Comparison of ENCODE assay signal across 7 mouse cellular contexts in the genomic region with DNA sequence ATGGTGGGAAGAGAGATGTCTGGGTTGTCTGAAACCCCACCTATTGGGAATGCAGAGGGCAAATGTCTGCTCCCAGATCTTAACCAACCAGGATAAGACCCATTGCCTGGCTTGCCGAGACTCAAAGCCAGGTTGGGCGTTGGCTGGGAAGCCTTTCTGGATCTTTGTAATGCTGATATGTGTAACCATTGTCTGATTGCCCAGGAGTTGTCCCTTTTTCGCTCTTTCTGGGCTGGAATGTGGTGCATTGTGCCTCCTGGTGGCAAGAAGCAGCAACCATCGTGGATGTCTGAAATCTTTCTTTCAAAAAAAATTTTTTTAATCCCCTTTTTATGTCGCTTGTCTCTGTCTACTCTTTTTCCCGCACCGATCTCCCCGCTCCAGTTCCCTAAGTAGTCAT. TPM values are rescaled to one million over a fixed set of nuclear protein-coding genes. Genes with fewer than 3 reads are reported as not detected.
DNase-seq lines count a peak whose midpoint lies in the region; ATAC-seq and TF ChIP-seq lines count a peak whose summit lies in the region.

No protein-coding gene starts in this region.

- H3K4me2 ChIP-seq in heart, embryonic 16.5 days (ENCODE audit: low read depth, low read length), result peak overlapping the region; percentile 61
- peak overlapping the region; percentile 68 for H3K4me2 ChIP-seq in lung, embryonic 14.5 days

- H3K79me2 ChIP-seq in MEL (ENCODE audit: control insufficient read depth, insufficient read depth, low read length, poor library complexity), result no peaks in the 10 kb centered on the region

- H3K4me1 ChIP-seq in MEL (ENCODE audit: control insufficient read depth in 1 of 2, insufficient read depth in 2 of 2, low read length in 2 of 2), result no peaks in the 10 kb centered on the region
- peaks cover 26% of the 10 kb centered on the region for H3K4me1 ChIP-seq in forebrain, embryonic 10.5 days
- peaks cover 16% of the 10 kb centered on the region for H3K4me1 ChIP-seq in heart, embryonic 16.5 days (ENCODE audit: control insufficient read depth, insufficient read depth, low read length)
- H3K4me1 ChIP-seq in lung, embryonic 14.5 days (ENCODE audit: insufficient read depth), result peaks cover 4% of the 10 kb centered on the region; the same call in 1 of the 2 replicates

- no peaks in the 10 kb centered on the region for H3K36me3 ChIP-seq in MEL (ENCODE audit: control insufficient read depth in 1 of 2, insufficient read depth in 2 of 2, low read length in 2 of 2)
- no peaks in the 10 kb centered on the region for H3K36me3 ChIP-seq in forebrain, embryonic 10.5 days (replicated peaks)
- no peaks in the 10 kb centered on the region for H3K36me3 ChIP-seq in heart, embryonic 16.5 days (ENCODE audit: control insufficient read depth, insufficient read depth)
- no peaks in the 10 kb centered on the region for H3K36me3 ChIP-seq in lung, embryonic 14.5 days (ENCODE audit: insufficient read depth)

- H3K4me3 ChIP-seq in MEL (ENCODE audit: control insufficient read depth in 1 of 2, insufficient read depth in 1 of 2, low read depth in 2 of 2, low read length in 2 of 2), result peak overlapping the region; percentile 75 to 87
- peak overlapping the region; percentile 50 for H3K4me3 ChIP-seq in forebrain, embryonic 10.5 days
- H3K4me3 ChIP-seq in heart, embryonic 16.5 days (ENCODE audit: low read length), result peak overlapping the region; percentile 54
- no peak overlapping the region for H3K4me3 ChIP-seq in lung, embryonic 14.5 days (ENCODE audit: low read depth, low read length)

- peaks cover 0 to 2% of the 10 kb centered on the region in 2 experiments; a peak in 1 of 4 replicates for H3K27me3 ChIP-seq in MEL (ENCODE audit: control insufficient read depth in 1 of 2, insufficient read depth in 2 of 2, low read length in 2 of 2)
- no peaks in the 10 kb centered on the region for H3K27me3 ChIP-seq in forebrain, embryonic 10.5 days (ENCODE audit: poor library complexity, severe bottlenecking)
- H3K27me3 ChIP-seq in heart, embryonic 16.5 days (ENCODE audit: control insufficient read depth, insufficient read depth, low read length), result no peaks in the 10 kb centered on the region
- no peaks in the 10 kb centered on the region for H3K27me3 ChIP-seq in lung, embryonic 14.5 days (ENCODE audit: insufficient read depth, low read length)

- peak; percentile 90 for TF ChIP-seq RAD21 in MEL (IDR thresholded peaks at IDR 0.05; ENCODE audit: low read depth, low read length)

- DNase-seq in MEL (ENCODE audit: low read depth, low spot score), result peak; percentile 74
- DNase-seq in brain, adult 2 months (ENCODE audit: low read depth, low spot score), result peak; percentile 75
- peak; percentile 48 for DNase-seq in forebrain, embryonic 10.5 days (ENCODE audit: extremely low spot score, low spot score)
- peak; percentile 64 for DNase-seq in kidney, postnatal 14 days
- DNase-seq in lung, embryonic 14.5 days, result peak; percentile 87

- TF ChIP-seq CTCF in MEL (IDR thresholded peaks at IDR 0.05 in 2 of 3, conservative IDR thresholded peaks at IDR 0.05 in 1 of 3; ENCODE audit: control insufficient read depth in 1 of 3, insufficient read depth in 1 of 3, low read depth in 2 of 3, low read length in 3 of 3, poor library complexity in 1 of 3, severe bottlenecking in 1 of 3), result peak; percentile 81 to 89 (median 81)
- peak; percentile 86 for TF ChIP-seq CTCF in lung, embryonic 14.5 days (IDR thresholded peaks at IDR 0.05; ENCODE audit: low read depth)

- no peak; a peak in 1 of 4 replicates for TF ChIP-seq EP300 in MEL (IDR thresholded peaks at IDR 0.05; ENCODE audit: low read depth in 1 of 2, low read length in 2 of 2)

- H3K9ac ChIP-seq in MEL (ENCODE audit: control insufficient read depth, low read depth, low read length, poor library complexity, severe bottlenecking), result peak overlapping the region; percentile 58
- peak overlapping the region; percentile 62; the same call in 1 of the 2 replicates for H3K9ac ChIP-seq in heart, embryonic 16.5 days (ENCODE audit: low read length)
- no peak overlapping the region for H3K9ac ChIP-seq in lung, embryonic 14.5 days

- no peaks in the 10 kb centered on the region for H3K9me3 ChIP-seq in MEL (replicated peaks; ENCODE audit: insufficient read depth, low read length)
- no peaks in the 10 kb centered on the region for H3K9me3 ChIP-seq in forebrain, embryonic 10.5 days
- no peaks in the 10 kb centered on the region for H3K9me3 ChIP-seq in heart, embryonic 16.5 days (replicated peaks; ENCODE audit: control insufficient read depth, low read length)
- no peaks in the 10 kb centered on the region for H3K9me3 ChIP-seq in lung, embryonic 14.5 days (ENCODE audit: low read depth, low read length)

- no peak overlapping the region for H3K27ac ChIP-seq in MEL (ENCODE audit: control insufficient read depth, low read depth, low read length)
- 0 out of 2 replicates have a peak overlapping the region, but pooled peaks have one; percentile 1 for H3K27ac ChIP-seq in forebrain, embryonic 10.5 days
- H3K27ac ChIP-seq in heart, embryonic 16.5 days (ENCODE audit: low read length), result peak overlapping the region; percentile 58
- H3K27ac ChIP-seq in lung, embryonic 14.5 days (ENCODE audit: low read depth), result no peak overlapping the region

- no peak for TF ChIP-seq POLR2A in MEL (IDR thresholded peaks at IDR 0.05; ENCODE audit: control insufficient read depth in 1 of 2, insufficient read depth in 1 of 2, low read depth in 1 of 2, low read length in 2 of 2, poor library complexity in 1 of 2)

- no peak for ATAC-seq in heart, embryonic 16.5 days (replicated peaks; ENCODE audit: extremely low read depth, insufficient read depth, low FRiP score)
- ATAC-seq in lung, embryonic 14.5 days (ENCODE audit: insufficient read depth), result no peak
- peak; percentile 59; the same call in 1 of the 2 replicates for ATAC-seq in neutrophil, adult 5-6 weeks (ENCODE audit: extremely low read depth, insufficient number of reproducible peaks, low FRiP score, poor library complexity, severe bottlenecking)

- 13% methylated on average over 8 of the region's 8 CpGs for WGBS in forebrain, embryonic 10.5 days
- 17% methylated on average over 8 of the region's 8 CpGs for WGBS in heart, embryonic 16.5 days
- 17% methylated on average over 8 of the region's 8 CpGs for WGBS in lung, embryonic 14.5 days

TF ChIP-seq in MEL, 35 proteins besides CTCF, POLR2A, EP300 and RAD21 (continues in another document):
- TF ChIP-seq ZMIZ1 (IDR thresholded peaks at IDR 0.05; ENCODE audit: low read depth, low read length), result no peak
- TF ChIP-seq JUND (IDR thresholded peaks at IDR 0.05; ENCODE audit: low read depth, low read length), result no peak
- TF ChIP-seq RCOR1 (IDR thresholded peaks at IDR 0.05; ENCODE audit: low read depth, low read length), result no peak
- TF ChIP-seq USF2 (IDR thresholded peaks at IDR 0.05; ENCODE audit: borderline replicate concordance in 1 of 2, insufficient read depth in 1 of 2, low read depth in 1 of 2, low read length in 2 of 2), result no peak
- TF ChIP-seq ZNF384 (IDR thresholded peaks at IDR 0.05; ENCODE audit: low read depth, low read length), result peak; percentile 82
- TF ChIP-seq SMC3 (IDR thresholded peaks at IDR 0.05; ENCODE audit: low read depth, low read length), result peak; percentile 93
- no peak for TF ChIP-seq USF1 (IDR thresholded peaks at IDR 0.05; ENCODE audit: low read depth, low read length)
- no peak for TF ChIP-seq KAT2A (conservative IDR thresholded peaks at IDR 0.05; ENCODE audit: low read depth, low read length)
- no peak for TF ChIP-seq UBTF (IDR thresholded peaks at IDR 0.05; ENCODE audit: borderline replicate concordance, insufficient read depth, low read depth, low read length)
- no peak for TF ChIP-seq E2F4 (IDR thresholded peaks at IDR 0.05; ENCODE audit: borderline replicate concordance, low read depth, low read length)
- TF ChIP-seq POLR2AphosphoS2 (IDR thresholded peaks at IDR 0.05; ENCODE audit: low read length), result no peak
- TF ChIP-seq MAZ (IDR thresholded peaks at IDR 0.05; ENCODE audit: low read depth, low read length), result 0 out of 2 replicates have a peak, but pooled peaks have one; percentile 34
- TF ChIP-seq ZC3H11A (IDR thresholded peaks at IDR 0.05; ENCODE audit: low read depth, low read length), result peak; percentile 75
- no peak for TF ChIP-seq SIN3A (IDR thresholded peaks at IDR 0.05; ENCODE audit: low read length)
- no peak for TF ChIP-seq TCF12 (IDR thresholded peaks at IDR 0.05; ENCODE audit: low read depth, low read length)
- no peak for TF ChIP-seq GATA1 (IDR thresholded peaks at IDR 0.05; ENCODE audit: low read depth, low read length)
- TF ChIP-seq POLR2AphosphoS5 (IDR thresholded peaks at IDR 0.05; ENCODE audit: borderline replicate concordance, low read depth, low read length), result no peak
- TF ChIP-seq NRF1 (IDR thresholded peaks at IDR 0.05; ENCODE audit: insufficient read depth, low read depth, low read length, poor library complexity, severe bottlenecking), result no peak
- no peak for TF ChIP-seq BHLHE40 (IDR thresholded peaks at IDR 0.05; ENCODE audit: borderline replicate concordance, low read depth, low read length)
- 0 out of 2 replicates have a peak, but pooled peaks have one; percentile 20 for TF ChIP-seq MXI1 (IDR thresholded peaks at IDR 0.05; ENCODE audit: low read depth, low read length)
- TF ChIP-seq GABPA (IDR thresholded peaks at IDR 0.05; ENCODE audit: low read depth, low read length), result no peak
- no peak for TF ChIP-seq CHD1 (IDR thresholded peaks at IDR 0.05; ENCODE audit: low read depth, low read length)
- TF ChIP-seq HCFC1 (IDR thresholded peaks at IDR 0.05; ENCODE audit: low read depth, low read length), result no peak
- TF ChIP-seq MAFK (IDR thresholded peaks at IDR 0.05; ENCODE audit: borderline replicate concordance, low read depth, low read length), result no peak
- TF ChIP-seq MYB (IDR thresholded peaks at IDR 0.05; ENCODE audit: low read depth, low read length), result no peak
- TF ChIP-seq ETS1 (IDR thresholded peaks at IDR 0.05; ENCODE audit: low read depth, low read length), result no peak
- no peak for TF ChIP-seq MAX (IDR thresholded peaks at IDR 0.05; ENCODE audit: low read length)
- no peak for TF ChIP-seq TAL1 (IDR thresholded peaks at IDR 0.05; ENCODE audit: low read length)
- no peak for TF ChIP-seq ZKSCAN1 (IDR thresholded peaks at IDR 0.05; ENCODE audit: low read depth, low read length)
- no peak for TF ChIP-seq CHD2 (IDR thresholded peaks at IDR 0.05; ENCODE audit: low read length)

RNA-seq across cellular contexts. Expression of gene Zbtb2, which starts 54.6 kb away (rescaled TPM):
- total RNA-seq in MEL (2012; rRNA removed), result 8.6 and 10.0 TPM in 2 replicates
- polyA plus RNA-seq in MEL (2012; ENCODE audit: insufficient read depth in 1 of 2, insufficient read length in 2 of 2, low read depth in 1 of 2, low replicate concordance in 2 of 2, missing spikeins in 1 of 2), result 10 to 100 TPM in 1 of 2 experiments, not detected in 1; 12.7 TPM
- polyA plus RNA-seq in forebrain, embryonic 10.5 days (2016; fragmentation: Nextera tagmentation; extraction: Ambion mirVana), result 19.7 and 21.6 TPM in 2 replicates
- polyA plus RNA-seq in heart, embryonic 16.5 days (2015; fragmentation: Nextera tagmentation; extraction: Ambion mirVana), result 9.0 and 10.0 TPM in 2 replicates
- polyA plus RNA-seq in lung, embryonic 14.5 days (2014; fragmentation: Nextera tagmentation; extraction: Ambion mirVana), result 17.3 and 18.1 TPM in 2 replicates
- total RNA-seq in neutrophil, adult 5-6 weeks (2017), result 26.5 and 27.2 TPM in 2 replicates

Comparison
In these comparisons a context has a peak if more than half of its experiments do, and no peak if none do; other contexts are left out.
1. H3K27ac ChIP-seq: peak in forebrain, embryonic 10.5 days (single experiment) and heart, embryonic 16.5 days (single experiment); none in MEL (single experiment) and lung, embryonic 14.5 days (single experiment).
2. Peak in every context shown above with its lines, with median percentiles within 50 percentile points of each other: DNase-seq.